Mouse (Mus musculus): Measurements from ENCODE around the gene Dnah6.

Gene Dnah6

DNA sequence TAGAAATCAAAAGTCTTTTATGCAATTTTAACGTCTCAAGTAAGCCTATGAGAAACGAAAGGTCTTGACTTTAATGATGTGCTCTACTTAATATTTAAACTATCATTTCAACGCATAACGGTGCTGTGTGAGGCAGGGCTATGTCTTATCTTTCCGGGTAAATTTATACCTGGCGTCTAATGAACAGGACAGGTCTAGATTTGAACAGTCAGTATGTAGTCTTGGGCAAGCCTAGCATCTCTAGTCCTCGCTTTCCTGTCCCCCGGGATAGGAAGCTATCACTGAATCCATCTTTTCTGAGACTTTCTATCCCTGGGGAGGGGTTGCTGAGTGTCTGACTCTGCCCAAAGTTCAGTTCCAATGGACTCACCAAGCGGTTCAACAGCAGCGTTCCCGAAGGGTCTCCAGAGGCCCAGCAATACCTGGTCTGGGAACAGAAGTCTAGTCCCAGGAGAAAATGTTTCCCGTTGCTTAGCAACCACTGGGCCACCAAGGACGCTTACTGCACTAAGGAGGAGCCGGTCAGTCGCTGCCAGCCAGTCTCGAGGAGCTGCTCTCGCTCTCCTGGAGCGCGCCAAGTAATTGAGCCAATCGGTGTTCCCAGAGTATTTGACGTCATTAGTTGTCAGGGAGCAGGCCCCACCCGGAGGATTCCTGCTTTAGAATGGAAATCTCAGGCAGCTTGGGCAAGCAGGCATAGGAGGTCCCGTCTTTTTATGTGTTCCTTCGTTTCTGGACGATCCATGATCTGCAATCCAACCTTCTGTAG is at the start of gene Dnah6:
Gene Dnah6 (minus strand): TSS at position 463 of the 769 bp plus-strand sequence.
- DNase-seq, result peak; percentile 93

DNA sequence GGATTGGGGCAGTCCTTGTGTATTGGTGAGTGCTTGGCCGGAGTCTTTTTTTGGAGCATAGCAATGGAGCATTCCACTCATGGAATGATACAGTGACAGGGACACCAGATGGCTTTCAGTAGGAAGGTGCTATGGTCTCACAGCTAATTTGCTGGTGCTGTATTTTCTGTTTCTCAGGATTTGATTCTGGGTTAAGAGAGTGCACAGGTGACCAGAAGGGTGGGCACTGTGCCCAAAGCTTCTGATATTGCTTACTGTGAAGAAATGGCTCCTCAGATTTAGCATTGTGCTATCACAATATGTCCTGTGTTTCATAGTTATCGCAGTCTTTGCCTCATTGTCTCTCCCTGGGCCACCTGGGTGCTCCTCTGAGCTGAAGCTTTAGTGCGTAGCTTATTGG is 47.9 kb upstream of the Dnah6 start:
- DNase-seq, result peak; percentile 54

DNA sequence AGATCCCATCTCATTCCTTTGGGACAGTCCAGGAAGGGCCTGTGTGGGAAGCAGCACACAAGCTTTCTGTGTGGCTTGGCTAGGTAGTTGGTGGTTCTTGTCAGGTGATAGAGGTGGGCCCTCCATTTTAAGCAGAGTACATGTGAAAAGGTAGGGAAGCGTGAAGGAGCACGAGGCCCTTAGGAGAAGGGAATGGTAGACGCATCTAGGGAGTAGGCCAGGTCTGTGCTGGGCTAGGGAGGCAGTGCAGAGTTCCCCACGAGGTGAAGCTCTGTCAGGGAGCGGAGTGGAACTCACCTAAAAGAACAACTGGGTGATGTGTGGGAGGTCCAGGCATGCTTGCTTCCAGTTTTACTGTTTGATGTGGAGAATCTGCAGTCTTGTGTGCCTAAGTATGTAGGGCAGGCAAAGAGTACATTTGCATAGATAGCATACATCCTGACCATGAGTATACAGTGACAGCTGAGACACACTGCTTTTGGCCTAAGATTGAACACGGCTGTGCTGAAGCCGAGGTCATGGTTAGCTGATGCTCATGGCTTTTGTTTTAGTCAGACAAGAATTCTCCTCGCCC is 46.4 kb upstream of the Dnah6 start:
- DNase-seq, result no peak

DNA sequence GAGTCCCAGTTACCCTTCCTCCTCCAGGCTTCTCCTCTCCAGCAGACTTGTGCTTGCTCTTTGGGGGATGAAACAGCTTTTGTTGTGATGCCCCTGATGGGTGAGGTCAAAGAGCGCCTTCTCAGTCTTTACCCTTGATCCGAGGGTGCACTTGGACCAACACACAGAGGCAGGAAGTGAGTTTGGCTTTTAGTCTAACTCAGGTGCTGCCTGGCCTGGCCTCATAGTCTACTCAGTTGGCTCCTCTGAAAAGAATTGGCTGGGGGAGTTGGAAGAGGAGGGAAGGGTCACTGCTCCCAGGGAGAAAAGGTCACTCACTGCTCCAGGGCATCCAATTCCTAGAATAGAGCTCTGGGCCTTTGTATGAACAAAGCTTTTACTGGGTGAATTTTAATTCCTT is 43.4 kb upstream of the Dnah6 start:
- DNase-seq, result no peak

DNA sequence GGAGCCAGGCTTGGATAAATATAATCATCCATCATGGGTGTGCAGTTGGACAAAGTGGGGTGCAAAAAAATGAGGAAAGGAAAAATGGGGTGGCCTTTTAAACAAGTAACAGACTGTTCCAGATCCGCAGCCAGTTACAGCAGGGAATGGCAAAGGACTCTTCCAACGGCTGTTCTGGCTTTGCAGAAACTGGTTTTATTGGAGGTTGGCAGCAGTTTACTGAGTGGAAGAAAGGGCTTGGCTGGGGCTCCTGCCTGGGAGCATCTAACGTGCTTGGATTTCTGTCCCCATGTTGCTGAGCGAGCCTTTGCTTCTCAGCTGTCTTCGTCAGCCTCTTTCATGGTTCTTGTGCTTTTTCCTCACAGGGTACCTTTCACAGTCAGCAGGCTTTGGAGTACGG is 38.7 kb upstream of the Dnah6 start:
- DNase-seq, result no peak

DNA sequence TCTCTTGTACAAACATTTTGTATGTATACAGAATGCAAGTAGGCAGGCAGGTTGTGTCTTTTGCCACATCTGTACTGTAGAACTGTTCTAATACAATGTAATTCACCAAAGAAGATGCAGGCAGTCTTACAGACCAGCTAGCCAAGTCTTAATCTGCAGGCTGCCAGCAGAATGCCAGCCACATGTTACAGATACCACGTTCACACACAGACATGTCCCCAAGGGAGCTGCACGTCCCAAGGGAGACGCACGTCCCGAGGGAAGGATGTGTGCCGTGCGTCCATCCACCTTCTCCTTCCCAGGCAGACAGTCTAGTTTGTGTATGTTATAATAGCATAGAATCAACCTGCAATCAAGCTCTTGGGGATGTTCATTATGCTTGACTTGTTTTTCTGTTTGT is 35.6 kb upstream of the Dnah6 start:
- no peak for DNase-seq

DNA sequence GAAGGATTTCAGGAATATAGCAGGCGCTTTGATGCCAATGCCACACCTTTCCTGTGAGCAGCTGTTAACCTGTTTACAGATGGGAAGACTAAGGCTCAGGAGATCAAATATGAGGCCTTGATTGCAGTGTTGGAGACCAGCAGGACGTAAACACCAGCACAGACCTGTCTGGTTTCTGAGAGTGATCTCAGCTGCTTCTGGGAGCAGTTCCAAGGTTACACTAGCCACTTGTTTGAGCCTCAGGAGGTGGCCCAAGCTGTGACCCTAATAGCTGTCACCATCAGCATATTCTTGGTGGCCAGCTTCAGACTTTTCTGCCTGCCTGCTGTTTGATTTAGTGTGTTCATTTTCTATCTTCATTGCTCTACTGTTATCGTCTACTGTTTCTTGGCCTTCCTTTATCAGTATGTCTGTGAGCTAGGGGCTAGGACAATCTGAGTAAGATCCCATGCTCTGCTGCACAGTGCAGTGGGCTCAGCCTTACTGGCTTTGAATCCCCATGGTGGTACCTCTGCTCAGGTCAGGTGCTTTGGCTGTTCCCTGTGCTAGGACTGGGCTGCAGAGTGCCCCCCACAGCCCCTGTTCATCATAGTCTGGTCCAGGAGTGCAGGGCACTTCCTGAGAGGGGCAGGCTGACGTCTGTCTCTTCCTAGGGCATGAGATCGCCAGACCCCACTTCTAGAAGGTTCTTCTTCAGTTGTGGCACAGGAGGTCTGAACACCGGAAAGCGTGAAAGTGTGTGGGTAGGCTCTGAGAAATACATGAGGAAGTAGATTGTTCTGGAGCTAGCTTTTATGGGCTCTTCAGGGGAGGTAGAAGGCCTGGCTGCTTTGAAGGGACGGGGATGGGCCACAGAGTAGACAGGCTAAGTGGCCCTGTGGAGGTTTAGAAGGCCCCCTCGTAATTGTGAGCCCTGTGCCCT is 33.1 kb upstream of the Dnah6 start:
- DNase-seq, result peak; percentile 43

DNA sequence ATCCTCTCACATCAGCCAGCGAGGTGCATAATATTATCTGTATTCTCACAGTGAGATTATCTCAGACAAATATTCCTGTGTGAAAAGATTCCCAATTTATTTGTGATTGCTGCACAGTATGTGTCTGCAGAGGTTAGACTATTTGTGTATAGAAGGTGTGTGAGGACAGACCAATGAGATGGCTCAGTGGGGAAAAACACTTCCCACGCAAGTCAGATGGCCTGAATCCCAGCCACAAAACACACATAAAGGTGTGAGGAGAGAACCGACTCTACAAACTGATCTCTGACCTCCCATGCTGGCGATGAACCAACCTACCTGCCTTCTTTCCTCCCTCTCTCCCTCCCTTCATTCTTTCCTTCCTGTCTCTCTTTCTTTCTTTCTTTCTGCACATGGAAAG is 32.1 kb upstream of the Dnah6 start:
- no peak for DNase-seq

DNA sequence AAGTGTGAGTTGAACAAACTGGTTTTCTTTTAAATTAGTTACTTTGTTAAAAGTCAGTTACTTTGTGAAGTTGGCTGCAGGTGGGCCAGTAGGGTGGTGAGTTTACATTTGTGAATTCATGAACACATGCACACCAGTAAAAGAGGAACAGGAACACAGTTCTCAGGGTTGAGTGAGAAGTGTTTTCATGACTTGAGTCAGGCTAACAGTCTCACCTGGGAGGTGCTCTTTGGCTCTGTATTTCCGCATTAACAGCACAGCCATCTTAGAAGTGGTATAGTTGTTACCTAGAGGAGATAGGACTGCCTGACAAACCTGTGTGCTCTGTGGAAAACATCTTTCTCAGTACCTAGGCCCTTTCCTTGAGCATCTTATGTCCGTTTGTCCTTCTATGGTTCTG is 31.6 kb upstream of the Dnah6 start:
- DNase-seq, result no peak

DNA sequence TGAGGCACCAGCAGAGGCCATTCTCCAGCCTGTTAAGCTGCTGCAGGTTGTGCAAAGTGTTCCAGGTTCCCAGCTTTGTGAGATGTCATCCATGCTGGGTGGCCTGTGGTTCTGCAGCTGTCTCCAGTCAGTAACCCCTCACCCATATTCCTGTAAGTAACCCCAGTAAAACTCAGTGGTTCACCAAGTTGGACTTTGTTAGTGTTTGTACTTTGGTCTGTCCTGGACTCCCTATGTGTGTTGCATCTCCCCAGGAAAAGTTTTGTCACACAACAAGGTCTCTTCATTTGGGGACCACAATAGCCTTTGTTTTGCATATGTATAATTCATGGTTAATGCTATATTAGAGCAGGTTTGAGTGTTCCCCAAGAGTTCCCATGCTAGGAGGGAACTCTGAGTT is 30.9 kb upstream of the Dnah6 start:
- no peak for DNase-seq

DNA sequence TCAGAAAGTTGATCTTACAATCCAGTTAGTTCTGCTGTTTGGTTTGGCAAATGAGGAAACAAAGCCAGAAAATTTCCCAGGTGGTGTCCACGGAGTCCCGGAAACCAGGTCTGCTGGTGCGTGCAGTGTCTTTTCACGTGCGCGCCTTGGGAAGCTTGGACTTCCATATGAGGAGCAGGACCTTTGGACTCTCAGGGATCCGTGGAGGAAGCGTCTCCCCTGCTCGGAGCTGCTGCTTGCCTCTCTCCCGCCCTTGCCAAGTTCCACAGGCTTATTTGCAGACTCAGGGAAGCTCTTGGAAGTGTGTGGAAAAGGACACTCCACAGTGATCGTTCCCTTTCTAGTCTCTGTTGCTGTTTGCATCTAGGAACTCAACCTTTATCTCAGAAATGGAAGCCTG is 29.9 kb upstream of the Dnah6 start:
- no peak for DNase-seq

DNA sequence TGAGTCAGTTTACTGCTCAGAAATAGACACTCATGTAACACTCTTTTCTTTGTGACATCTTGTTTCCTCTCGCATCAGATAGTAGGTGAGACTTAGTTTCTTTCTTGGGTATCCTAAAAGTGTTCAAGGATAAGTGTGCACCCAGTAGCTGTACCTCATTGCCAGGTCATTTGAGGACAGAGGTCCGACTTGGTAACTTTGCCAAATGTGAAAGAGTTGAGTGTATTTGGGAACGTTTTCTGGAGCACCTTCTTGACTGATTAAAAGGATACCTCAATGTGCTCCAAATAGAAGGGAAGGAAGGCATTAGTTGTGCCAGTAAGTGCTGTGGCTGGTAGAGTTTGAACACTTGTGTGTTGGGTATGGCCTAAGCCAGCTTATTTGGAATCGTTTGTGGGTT is 28.4 kb upstream of the Dnah6 start:
- DNase-seq, result no peak

DNA sequence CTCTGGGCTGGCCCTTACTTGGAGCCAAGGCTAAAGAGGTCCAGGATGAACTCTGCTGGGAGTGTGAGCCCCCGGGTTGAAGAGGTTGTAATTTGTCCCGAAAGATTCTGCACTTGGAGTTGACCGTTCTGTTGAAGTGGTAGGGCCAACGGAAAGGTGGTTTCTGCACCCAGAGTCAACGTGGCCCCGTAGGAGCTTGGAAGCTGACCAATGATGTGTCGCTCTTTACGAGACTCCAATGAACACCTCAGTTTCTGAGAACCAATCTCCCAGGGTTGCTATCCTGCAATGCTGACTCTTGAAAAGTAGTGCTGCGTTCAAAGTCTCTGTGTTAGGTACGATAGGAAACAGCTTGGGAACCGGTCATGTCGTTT is 27.6 kb upstream of the Dnah6 start:
- peak; percentile 66 for DNase-seq

DNA sequence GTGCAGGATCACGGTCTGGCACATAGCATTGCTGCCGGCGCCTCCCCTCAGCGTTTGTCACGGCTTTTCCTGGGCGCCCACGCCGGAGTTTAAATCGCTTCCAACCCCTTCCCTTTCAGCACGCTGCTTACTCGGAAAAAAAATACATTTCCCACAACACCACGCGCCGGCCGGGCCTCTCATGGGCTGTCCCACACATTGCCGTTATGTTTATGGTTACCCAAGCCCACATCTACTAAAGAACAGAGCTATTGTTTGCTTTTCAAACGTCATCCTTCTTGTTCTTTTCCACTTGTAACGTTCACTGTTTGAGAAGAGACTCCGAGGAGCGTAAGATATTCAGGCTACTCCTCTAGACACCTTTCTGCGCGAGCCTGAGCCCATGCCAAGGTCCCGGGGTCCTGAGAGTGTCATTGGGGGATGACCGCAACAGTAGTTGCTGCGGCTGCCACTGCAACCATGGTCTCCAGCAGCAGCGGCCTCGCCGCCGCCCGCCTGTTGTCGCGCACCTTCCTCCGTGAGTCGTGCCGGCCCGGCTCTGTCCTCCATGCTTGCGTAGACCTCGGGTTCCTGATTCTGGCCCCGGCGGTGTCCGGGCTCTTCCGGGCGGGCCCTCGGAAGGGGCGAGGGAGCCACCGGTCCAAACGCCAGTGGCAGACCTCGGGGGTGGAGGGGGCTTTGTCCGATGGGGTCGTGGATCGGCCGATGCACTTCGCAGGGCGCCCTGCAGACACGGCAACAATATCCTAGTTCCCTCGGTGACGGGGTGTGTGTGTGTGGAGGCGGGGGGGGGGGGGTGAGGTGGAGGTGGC is 27.0 kb upstream of the Dnah6 start, which contains the start of gene Suclg1:
Gene Suclg1 (plus strand): TSS at position 146 of the 812 bp plus-strand sequence.
- peak; percentile 88 for DNase-seq

DNA sequence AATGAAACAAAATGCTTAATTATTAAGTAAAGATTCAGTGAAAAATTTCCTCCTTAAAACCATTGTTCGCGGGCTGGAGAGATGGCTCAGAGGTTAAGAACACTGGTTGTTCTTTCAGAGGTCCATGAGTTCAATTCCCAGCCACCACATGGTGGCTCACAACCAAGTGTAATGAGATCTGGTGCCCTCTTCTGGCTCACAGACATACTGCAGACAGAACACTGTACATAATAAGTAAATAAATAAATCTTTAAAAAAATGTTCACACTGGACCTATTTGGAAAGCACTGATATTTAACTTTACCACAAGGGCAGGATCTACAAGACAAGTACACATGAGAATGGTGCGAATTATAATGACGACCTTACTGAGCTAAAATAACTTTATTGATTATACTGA is 26.0 kb upstream of the Dnah6 start:
- peak; percentile 27 for DNase-seq

DNA sequence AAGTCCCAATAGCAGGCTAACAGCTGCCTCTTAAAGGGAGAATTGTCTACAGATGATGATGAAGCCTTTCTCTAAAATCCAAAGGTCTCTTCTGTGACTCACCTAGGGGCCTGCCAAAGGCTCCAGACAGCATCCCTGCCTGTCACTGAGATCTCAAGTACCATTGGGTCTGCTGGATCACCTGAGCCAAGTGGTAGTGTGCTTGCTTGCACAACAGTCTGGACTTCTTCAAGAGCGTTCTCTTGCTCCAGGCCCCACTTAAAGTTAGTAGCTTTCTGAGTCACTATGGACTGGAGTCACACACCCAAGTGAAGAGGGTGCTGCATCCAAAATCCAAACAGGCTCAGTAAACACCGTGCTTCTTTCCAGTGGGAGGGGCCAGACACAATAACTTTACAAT is 25.4 kb upstream of the Dnah6 start:
- peak; percentile 21 for DNase-seq

DNA sequence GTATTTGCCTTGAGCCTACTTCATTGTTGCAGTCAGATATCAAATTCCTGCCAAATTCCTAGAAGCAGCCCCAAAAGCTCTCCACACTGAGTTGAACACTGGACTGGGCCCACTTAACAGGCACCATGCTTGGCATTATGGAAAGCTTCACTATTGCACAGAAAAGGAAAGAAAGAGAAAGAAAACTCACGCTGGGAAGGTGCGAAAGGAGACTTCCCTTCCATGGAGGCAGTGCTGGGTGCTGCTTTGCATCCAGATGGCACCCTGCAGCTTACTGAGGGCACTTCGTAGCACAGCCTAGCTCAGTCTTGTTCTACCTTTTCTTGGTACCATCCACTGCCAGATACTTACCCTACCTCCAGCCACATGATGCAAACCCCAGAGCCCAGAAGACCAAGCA is 14.2 kb upstream of the Dnah6 start:
- DNase-seq, result no peak

DNA sequence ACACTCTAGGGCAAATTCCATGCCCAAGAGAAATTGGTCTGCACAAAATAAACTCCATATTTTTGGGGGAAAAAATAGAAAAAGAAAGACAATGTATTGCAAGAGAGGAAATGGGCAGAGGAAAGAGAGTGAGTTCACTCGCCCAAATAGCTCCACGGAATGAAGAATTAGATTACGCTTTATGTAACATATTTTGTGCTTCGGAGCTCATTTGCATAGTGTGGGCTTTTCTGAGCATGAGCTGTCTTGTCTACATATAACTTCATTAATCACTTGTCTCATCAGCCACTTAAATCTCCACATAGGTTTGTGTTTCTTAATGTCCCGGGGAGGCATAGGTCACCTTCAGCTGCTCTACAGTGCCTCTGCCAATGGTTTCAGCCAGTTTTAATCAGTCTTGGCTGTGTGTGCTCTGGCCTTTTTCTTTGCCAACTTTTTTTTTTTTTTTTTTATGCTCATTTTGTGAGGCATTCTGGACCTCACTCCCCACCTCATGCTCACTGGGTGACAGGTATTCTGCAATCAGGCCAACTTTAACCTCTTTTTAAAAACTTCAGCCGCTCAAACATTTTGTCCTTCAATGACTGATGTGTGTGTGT is 12.9 kb upstream of the Dnah6 start:
- no peak for DNase-seq

DNA sequence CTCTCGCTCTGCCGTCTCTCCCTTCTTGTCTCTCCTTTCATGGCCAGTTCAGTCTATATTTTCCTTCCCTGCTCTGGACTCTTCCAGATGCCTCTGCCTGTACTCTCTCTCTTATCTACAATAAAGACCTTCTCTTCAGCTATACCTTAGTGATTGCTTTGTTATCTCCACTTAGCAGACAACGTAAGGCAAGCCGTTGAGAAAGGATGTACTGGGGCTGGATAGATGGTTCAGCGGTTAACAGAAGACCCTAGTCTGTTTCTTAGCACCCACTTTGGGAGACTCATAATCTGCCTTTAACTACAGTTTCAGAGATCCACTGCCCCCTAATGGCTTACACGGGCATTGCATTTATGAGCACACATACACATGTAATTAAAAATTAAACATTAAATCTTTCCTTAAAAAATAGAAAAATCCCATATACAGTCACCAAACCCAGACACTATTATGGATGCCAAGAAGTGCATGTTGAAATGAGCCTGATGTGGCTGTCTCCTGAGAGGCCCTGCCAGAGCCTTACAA is 11.8 kb upstream of the Dnah6 start:
- DNase-seq, result no peak

DNA sequence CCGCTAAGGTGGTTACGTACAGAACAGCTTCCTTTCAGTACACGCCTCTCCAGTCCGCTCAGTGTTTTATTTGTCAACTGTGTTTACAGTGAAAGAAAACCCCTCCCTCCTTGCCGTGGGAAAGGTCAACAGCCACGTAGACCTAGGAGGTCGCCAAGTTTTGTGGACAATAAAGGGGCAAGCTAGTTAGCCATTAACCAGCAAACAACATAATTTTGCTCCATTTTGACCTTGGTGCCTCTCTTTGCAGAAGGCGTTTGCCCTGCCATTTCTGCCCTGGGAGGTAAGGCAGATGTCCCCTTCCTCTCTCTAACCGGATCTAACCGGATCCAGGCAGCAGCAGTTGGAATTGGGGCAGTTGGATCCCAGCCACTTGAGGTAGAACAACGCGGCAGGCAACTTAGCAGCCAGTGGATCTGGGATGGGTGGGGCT is 10.7 kb upstream of the Dnah6 start:
- DNase-seq, result no peak

DNA sequence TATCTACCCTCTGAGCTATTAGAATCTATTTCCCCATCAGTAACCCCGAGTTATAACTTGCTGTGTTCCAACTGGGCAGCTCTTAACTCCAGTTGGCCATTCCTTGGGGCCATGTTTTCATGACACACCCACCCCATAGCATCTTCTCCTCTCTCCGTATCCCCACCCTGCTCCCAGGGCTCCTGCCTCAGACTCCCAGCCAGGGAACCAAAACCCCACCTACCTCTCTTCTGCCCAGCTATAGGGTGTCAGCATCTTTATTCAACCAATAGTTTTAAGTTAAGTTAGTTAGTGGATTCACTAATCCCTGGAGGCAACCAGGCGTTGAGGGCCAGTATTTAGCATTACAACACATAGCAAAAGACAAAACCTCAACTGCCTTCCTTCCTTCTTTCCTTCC is 7.4 kb upstream of the Dnah6 start:
- DNase-seq, result no peak

DNA sequence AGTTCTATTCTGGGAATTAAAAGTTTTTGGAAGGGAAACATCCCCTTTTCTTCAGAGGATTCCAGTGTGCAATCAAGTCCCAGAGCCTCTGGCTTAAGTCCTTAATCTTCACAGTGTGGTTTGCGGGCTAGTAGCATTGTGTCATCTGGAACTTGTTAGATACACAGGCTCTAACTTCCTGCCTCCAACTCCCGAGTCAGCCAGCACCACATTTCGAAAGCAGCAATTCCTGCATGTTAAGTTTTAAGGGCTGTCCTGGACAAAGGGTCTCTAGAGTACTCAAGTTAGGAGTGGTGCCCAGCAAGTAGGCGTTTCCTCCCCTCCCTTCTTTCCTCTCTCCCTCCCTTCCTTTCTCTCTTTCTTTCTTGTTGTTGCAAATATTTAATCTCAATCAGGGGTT is 7.0 kb upstream of the Dnah6 start:
- DNase-seq, result no peak

Measured in cerebellum, adult 11-12 months (tissue).